Mouse (Mus musculus): ENCODE measurements around the gene Hsd17b13.
"Not testable (repeated sequence)": the region's sequence is repeated elsewhere in the genome, so short reads cannot be mapped to it uniquely, and the experiment has no call there.

Gene Hsd17b13

GRCm38 (mm10) chr5:103977297-103977696, at the start of gene Hsd17b13:
Gene Hsd17b13, minus strand, starts transcription at chr5:103977410.
- DNase-seq, result peak; percentile 11 to 16

GRCm38 (mm10) chr5:104025245-104025854, 48.1 kb upstream of the Hsd17b13 start:
- no peak for DNase-seq

- DNase-seq, result no peak
Observed at GRCm38 (mm10) chr5:104024762-104025161, 47.6 kb upstream of the Hsd17b13 start.

GRCm38 (mm10) chr5:104024193-104024592, 47.0 kb upstream of the Hsd17b13 start:
- DNase-seq, result not testable (repeated sequence)

- no peak for DNase-seq
Observed at GRCm38 (mm10) chr5:104023289-104024020, 46.2 kb upstream of the Hsd17b13 start.

- DNase-seq, result no peak
Observed at GRCm38 (mm10) chr5:104022558-104022957, 45.3 kb upstream of the Hsd17b13 start.

GRCm38 (mm10) chr5:104021597-104022378, 44.6 kb upstream of the Hsd17b13 start, which contains the start of gene Hsd17b11:
Gene Hsd17b11, minus strand, starts transcription at chr5:104021919.
- DNase-seq, result peak; percentile 91 to 92

- DNase-seq, result no peak
Observed at GRCm38 (mm10) chr5:104011419-104011818, 34.2 kb upstream of the Hsd17b13 start.

GRCm38 (mm10) chr5:104010261-104010660, 33.1 kb upstream of the Hsd17b13 start:
- DNase-seq, result no peak

- DNase-seq, result no peak
Observed at GRCm38 (mm10) chr5:104009421-104009820, 32.2 kb upstream of the Hsd17b13 start.

GRCm38 (mm10) chr5:104007801-104008200, 30.6 kb upstream of the Hsd17b13 start:
- DNase-seq, result no peak

- no peak for DNase-seq
Observed at GRCm38 (mm10) chr5:104006811-104007210, 29.6 kb upstream of the Hsd17b13 start.

- no peak for DNase-seq
Observed at GRCm38 (mm10) chr5:104003955-104004354, 26.7 kb upstream of the Hsd17b13 start.

GRCm38 (mm10) chr5:104003256-104003931, 26.2 kb upstream of the Hsd17b13 start:
- no peak for DNase-seq

- no peak for DNase-seq
Observed at GRCm38 (mm10) chr5:104002549-104003255, 25.5 kb upstream of the Hsd17b13 start.

- DNase-seq, result peak; percentile 50 to 85
Observed at GRCm38 (mm10) chr5:103999738-104000137, 22.5 kb upstream of the Hsd17b13 start.

GRCm38 (mm10) chr5:103998739-103999138, 21.5 kb upstream of the Hsd17b13 start:
- DNase-seq, result no peak

GRCm38 (mm10) chr5:103995181-103995580, 18.0 kb upstream of the Hsd17b13 start:
- DNase-seq, result no peak

GRCm38 (mm10) chr5:103994669-103995068, 17.5 kb upstream of the Hsd17b13 start:
- no peak for DNase-seq

GRCm38 (mm10) chr5:103993601-103994000, 16.4 kb upstream of the Hsd17b13 start:
- no peak for DNase-seq

- no peak for DNase-seq
Observed at GRCm38 (mm10) chr5:103992831-103993230, 15.6 kb upstream of the Hsd17b13 start.

Data from kidney, adult 8-10 months (tissue).